Mouse (Mus musculus): ENCODE measurements around the gene Atp7b. TPM values are rescaled to one million over a fixed set of nuclear protein-coding genes. Genes with fewer than 3 reads are reported as not detected.

The Atp7b gene
- polyA plus RNA-seq (2017; shearing (Covaris generic)), result under 1 TPM; 0.06 to 0.22 TPM

GRCm38 (mm10) chr8:22059821-22060445 lies at the start of gene Atp7b:
Gene Atp7b, minus strand, starts transcription at chr8:22060305.

GRCm38 (mm10) chr8:22060446-22060889 lies 363 bp upstream of the Atp7b start, which contains the start of gene Alg11:
Gene Alg11, plus strand, starts transcription at chr8:22060721.

GRCm38 (mm10) chr8:21969475-21969874 lies 90.6 kb downstream of the Atp7b start, which contains the start of gene Ccdc70:
Gene Ccdc70, plus strand, starts transcription at chr8:21969775.

GRCm38 (mm10) chr8:21958414-21958813 lies 101.7 kb downstream of the Atp7b start, which contains the start of gene Fam90a1a:
Gene Fam90a1a, plus strand, starts transcription at chr8:21958714.

GRCm38 (mm10) chr8:21946462-21946861 lies 113.6 kb downstream of the Atp7b start, which contains the start of gene Defb13:
Gene Defb13, plus strand, starts transcription at chr8:21946762.

Other genes starting within 250 kb of the Atp7b start
- gene Defb50, start 236.8 kb downstream of the Atp7b start, polyA plus RNA-seq (2017; shearing (Covaris generic)), result not detected
- under 1 TPM in 1 of 2 experiments, not detected in 1; 0.59 TPM for gene Defb2, start 220.4 kb downstream of the Atp7b start, polyA plus RNA-seq (2017; shearing (Covaris generic))
- not detected for gene Defb10, start 201.4 kb downstream of the Atp7b start, polyA plus RNA-seq (2017; shearing (Covaris generic))
- gene Defb9, start 174.9 kb downstream of the Atp7b start, polyA plus RNA-seq (2017; shearing (Covaris generic)), result not detected
- gene Defb11, start 153.9 kb downstream of the Atp7b start, polyA plus RNA-seq (2017; shearing (Covaris generic)), result not detected
- gene Defb15, start 127.6 kb downstream of the Atp7b start, polyA plus RNA-seq (2017; shearing (Covaris generic)), result not detected
- gene Defb35, start 122.0 kb downstream of the Atp7b start, polyA plus RNA-seq (2017; shearing (Covaris generic)), result 1 to 10 TPM in 1 of 2 experiments, not detected in 1; 3.7 TPM
- not detected for gene Defb13, start 113.5 kb downstream of the Atp7b start, polyA plus RNA-seq (2017; shearing (Covaris generic))
- 1 to 10 TPM in 1 of 2 experiments, under 1 TPM in 1; 0.17 to 1.7 TPM for gene Fam90a1a, start 101.6 kb downstream of the Atp7b start, polyA plus RNA-seq (2017; shearing (Covaris generic))
- gene Ccdc70, start 90.5 kb downstream of the Atp7b start, polyA plus RNA-seq (2017; shearing (Covaris generic)), result under 1 TPM in 1 of 2 experiments, not detected in 1; 0.55 TPM
- 10 to 100 TPM; 10.3 to 11.7 TPM for gene Alg11, start 416 bp upstream of the Atp7b start, polyA plus RNA-seq (2017; shearing (Covaris generic))
- under 1 TPM; 0.06 to 0.31 TPM for gene Nek5, start 64.7 kb upstream of the Atp7b start, polyA plus RNA-seq (2017; shearing (Covaris generic))
- gene Nek3, start 106.1 kb upstream of the Atp7b start, polyA plus RNA-seq (2017; shearing (Covaris generic)), result 1 to 10 TPM; 3.8 to 7.1 TPM
- 1 to 10 TPM; 1.8 to 7.9 TPM for gene Ckap2, start 125.5 kb upstream of the Atp7b start, polyA plus RNA-seq (2017; shearing (Covaris generic))
- 10 to 100 TPM; 37.0 to 49.8 TPM for gene Vps36, start 132.5 kb upstream of the Atp7b start, polyA plus RNA-seq (2017; shearing (Covaris generic))
- gene Thsd1, start 167.0 kb upstream of the Atp7b start, polyA plus RNA-seq (2017; shearing (Covaris generic)), result 1 to 10 TPM in 1 of 2 experiments, under 1 TPM in 1; 0.58 to 2.0 TPM
- under 1 TPM in 1 of 2 experiments, not detected in 1; 0.18 TPM for gene Tpte, start 223.1 kb upstream of the Atp7b start, polyA plus RNA-seq (2017; shearing (Covaris generic))

All from inflammation-experienced regulatory T-cells (primary cell).